Comparison of ENCODE assay signal across 8 mouse cellular contexts in genomic region chr3:30995283-30995898, GRCm38 (mm10). TPM values are rescaled to one million over a fixed set of nuclear protein-coding genes. Genes with fewer than 3 reads are reported as not detected.
A peak's percentile ranks its signal among the peaks of the same experiment; 100 is the strongest.
DNase-seq lines count a peak whose midpoint lies in the region; ATAC-seq and TF ChIP-seq lines count a peak whose summit lies in the region.

Prkci (plus strand) TSS chr3:30995747.

- H3K9ac ChIP-seq in forebrain, embryonic 12.5 days: peak within 1 kb of the TSS; percentile 82
- peak within 1 kb of the TSS; percentile 68 for H3K9ac ChIP-seq in heart, postnatal 0 days (replicated peaks; ENCODE audit: low read depth, low read length)
- H3K9ac ChIP-seq in liver, embryonic 16.5 days (ENCODE audit: low read depth, low read length): peak within 1 kb of the TSS; percentile 86
- peak within 1 kb of the TSS; percentile 87 for H3K9ac ChIP-seq in neural tube, embryonic 13.5 days

- H3K4me2 ChIP-seq in forebrain, embryonic 12.5 days: peak within 1 kb of the TSS; percentile 66
- H3K4me2 ChIP-seq in heart, postnatal 0 days (ENCODE audit: low read depth, low read length): peak within 1 kb of the TSS; percentile 73
- H3K4me2 ChIP-seq in liver, embryonic 16.5 days (ENCODE audit: low read depth, low read length): peak within 1 kb of the TSS; percentile 94
- H3K4me2 ChIP-seq in neural tube, embryonic 13.5 days: peak within 1 kb of the TSS; percentile 75

- H3K36me3 ChIP-seq in E14TG2a.4 (ENCODE audit: insufficient read depth, low read length): peaks cover 14% of the 10 kb centered on the region; the same call in 1 of the 2 replicates
- no peaks in the 10 kb centered on the region for H3K36me3 ChIP-seq in forebrain, embryonic 12.5 days (replicated peaks)
- no peaks in the 10 kb centered on the region for H3K36me3 ChIP-seq in heart, postnatal 0 days (replicated peaks; ENCODE audit: control insufficient read depth, insufficient read depth, low read length)
- H3K36me3 ChIP-seq in liver, embryonic 16.5 days (ENCODE audit: control insufficient read depth, insufficient read depth): no peaks in the 10 kb centered on the region
- no peaks in the 10 kb centered on the region for H3K36me3 ChIP-seq in neural tube, embryonic 13.5 days
- H3K36me3 ChIP-seq in testis, adult 2 months (ENCODE audit: control insufficient read depth, insufficient read depth, low read length): no peaks in the 10 kb centered on the region

- TF ChIP-seq POLR2A in testis, adult 2 months (IDR thresholded peaks at IDR 0.05; ENCODE audit: control insufficient read depth, low read depth, low read length): peak; percentile 56

- under 1% methylated on average over 50 of the region's 50 CpGs for WGBS in forebrain, embryonic 12.5 days
- WGBS in heart, postnatal 0 days: under 1% methylated on average over 49 of the region's 50 CpGs
- under 1% methylated on average over 50 of the region's 50 CpGs for WGBS in liver, embryonic 16.5 days (ENCODE audit: insufficient replicate concordance)
- under 1% methylated on average over 50 of the region's 50 CpGs for WGBS in neural tube, embryonic 13.5 days

- peak within 1 kb of the TSS; percentile 99 for H3K4me3 ChIP-seq in E14TG2a.4 (replicated peaks; ENCODE audit: low read length)
- H3K4me3 ChIP-seq in forebrain, embryonic 12.5 days (replicated peaks): peak within 1 kb of the TSS; percentile 86
- H3K4me3 ChIP-seq in heart, postnatal 0 days (ENCODE audit: low read depth, low read length): peak within 1 kb of the TSS; percentile 81
- peak within 1 kb of the TSS; percentile 83 for H3K4me3 ChIP-seq in liver, embryonic 16.5 days (ENCODE audit: low read depth, low read length)
- H3K4me3 ChIP-seq in neural tube, embryonic 13.5 days: peak within 1 kb of the TSS; percentile 92
- peak within 1 kb of the TSS; percentile 99 for H3K4me3 ChIP-seq in testis, adult 2 months (ENCODE audit: control insufficient read depth, low read depth, low read length)

- H3K27me3 ChIP-seq in E14TG2a.4 (ENCODE audit: insufficient read depth, low read length): no peaks in the 10 kb centered on the region
- H3K27me3 ChIP-seq in forebrain, embryonic 12.5 days: no peaks in the 10 kb centered on the region
- no peaks in the 10 kb centered on the region for H3K27me3 ChIP-seq in heart, postnatal 0 days (ENCODE audit: control insufficient read depth, insufficient read depth, low read length)
- H3K27me3 ChIP-seq in liver, embryonic 16.5 days (ENCODE audit: control insufficient read depth, insufficient read depth, low read depth, low read length): no peaks in the 10 kb centered on the region
- H3K27me3 ChIP-seq in neural tube, embryonic 13.5 days: no peaks in the 10 kb centered on the region
- no peaks in the 10 kb centered on the region for H3K27me3 ChIP-seq in testis, adult 2 months (ENCODE audit: control insufficient read depth, insufficient read depth, low read length)

- no peak for TF ChIP-seq CTCF in E14TG2a.4 (conservative IDR thresholded peaks at IDR 0.05; ENCODE audit: low read length)
- no peak for TF ChIP-seq CTCF in heart, postnatal 0 days (IDR thresholded peaks at IDR 0.05; ENCODE audit: low read depth)
- TF ChIP-seq CTCF in testis, adult 2 months (IDR thresholded peaks at IDR 0.05; ENCODE audit: control insufficient read depth, insufficient read depth, insufficient replicate concordance, low read depth, low read length): no peak

- peak; percentile 89 for DNase-seq in c-Kit-positive CD71-positive TER-119-positive erythroid progenitor cells, embryonic 14.5 days (ENCODE audit: low spot score)
- DNase-seq in heart, postnatal 0 days (ENCODE audit: low spot score): peak; percentile 94
- peak; percentile 95 to 97 for DNase-seq in kidney, postnatal 4 days

- H3K4me1 ChIP-seq in E14TG2a.4 (replicated peaks; ENCODE audit: low read depth, low read length): peaks cover 69% of the 10 kb centered on the region
- peaks cover 25% of the 10 kb centered on the region for H3K4me1 ChIP-seq in forebrain, embryonic 12.5 days
- H3K4me1 ChIP-seq in heart, postnatal 0 days (ENCODE audit: control insufficient read depth, insufficient read depth): peaks cover 18% of the 10 kb centered on the region; the same call in 1 of the 2 replicates
- H3K4me1 ChIP-seq in liver, embryonic 16.5 days (ENCODE audit: control insufficient read depth, low read depth, low read length): peaks cover 23% of the 10 kb centered on the region
- peaks cover 33% of the 10 kb centered on the region for H3K4me1 ChIP-seq in neural tube, embryonic 13.5 days (replicated peaks)
- H3K4me1 ChIP-seq in testis, adult 2 months (ENCODE audit: control insufficient read depth, insufficient read depth, low read length): peaks cover 4% of the 10 kb centered on the region

- no peaks in the 10 kb centered on the region for H3K9me3 ChIP-seq in E14TG2a.4 (ENCODE audit: low read length)
- H3K9me3 ChIP-seq in forebrain, embryonic 12.5 days: no peaks in the 10 kb centered on the region
- H3K9me3 ChIP-seq in heart, postnatal 0 days (replicated peaks; ENCODE audit: control insufficient read depth, low read length): no peaks in the 10 kb centered on the region
- no peaks in the 10 kb centered on the region for H3K9me3 ChIP-seq in liver, embryonic 16.5 days (replicated peaks; ENCODE audit: control insufficient read depth, low read length)
- H3K9me3 ChIP-seq in neural tube, embryonic 13.5 days: no peaks in the 10 kb centered on the region

- H3K27ac ChIP-seq in forebrain, embryonic 12.5 days: 0 out of 2 replicates have a peak within 1 kb of the TSS, but pooled peaks have one; percentile 50
- H3K27ac ChIP-seq in heart, postnatal 0 days (ENCODE audit: low read depth): peak within 1 kb of the TSS; percentile 87
- peak within 1 kb of the TSS; percentile 60 for H3K27ac ChIP-seq in liver, embryonic 16.5 days (ENCODE audit: low read length)
- H3K27ac ChIP-seq in neural tube, embryonic 13.5 days (replicated peaks): peak within 1 kb of the TSS; percentile 86
- peak within 1 kb of the TSS; percentile 93 for H3K27ac ChIP-seq in testis, adult 2 months (ENCODE audit: control insufficient read depth, insufficient read depth, low read depth, low read length)

- peak; percentile 97 for ATAC-seq in forebrain, embryonic 12.5 days (ENCODE audit: low FRiP score)
- ATAC-seq in heart, postnatal 0 days (ENCODE audit: insufficient read depth, low read depth): peak; percentile 98
- ATAC-seq in liver, embryonic 16.5 days (ENCODE audit: low read depth): peak; percentile 98
- peak; percentile 99 for ATAC-seq in neural tube, embryonic 13.5 days (ENCODE audit: low read depth)

- TF ChIP-seq EP300 in heart, postnatal 0 days (IDR thresholded peaks at IDR 0.05; ENCODE audit: low read depth): peak; percentile 75; the same call in 1 of the 2 replicates

RNA-seq across cellular contexts. Expression of gene Prkci, which starts in this region (rescaled TPM):
- 38.7 and 40.2 TPM in 2 replicates for polyA plus RNA-seq in forebrain, embryonic 12.5 days (2016; fragmentation: Nextera tagmentation; extraction: Ambion mirVana)
- total RNA-seq in heart, postnatal 0 days (2014; rRNA removed; ENCODE audit: low replicate concordance): 26.1 and 39.3 TPM in 2 replicates
- 8.7 and 9.0 TPM in 2 replicates for polyA plus RNA-seq in heart, postnatal 0 days (2015; fragmentation: Nextera tagmentation; extraction: Ambion mirVana)
- 5.4 TPM in 2 replicates for polyA plus RNA-seq in liver, embryonic 16.5 days (2015; fragmentation: Nextera tagmentation; extraction: Ambion mirVana)
- 24.9 and 28.1 TPM in 2 replicates for polyA plus RNA-seq in neural tube, embryonic 13.5 days (2015; fragmentation: Nextera tagmentation; extraction: Ambion mirVana)
- polyA plus RNA-seq in testis, adult 2 months (2012; rRNA removed): 7.7 and 8.5 TPM in 2 replicates

Comparison
In these comparisons a context has a peak if more than half of its experiments do, and no peak if none do; other contexts are left out.
1. Peak in every context shown above with its lines: DNase-seq, ATAC-seq, H3K4me3 ChIP-seq and H3K27ac ChIP-seq.